In genomic region chr14:13332497-13333306, GRCm38 (mm10) we compare ENCODE assay signal across 16 mouse cellular contexts. TPM values are rescaled to one million over a fixed set of nuclear protein-coding genes. Genes with fewer than 3 reads are reported as not detected.
DNase-seq lines count a peak whose midpoint lies in the region; ATAC-seq lines count a peak whose summit lies in the region.
"Had no signal": no experiment of that assay in that cellular context is flagged by ENCODE, and none has a peak within 500 bp of the region (broad histone marks: within the 10 kb centered on the region; RNA-seq: fewer than 3 reads in every experiment).

No protein-coding gene starts in this region.

- peaks cover 4% of the 10 kb centered on the region; the same call in 1 of the 2 replicates for H3K4me1 ChIP-seq in hindbrain, embryonic 12.5 days
- H3K4me1 ChIP-seq in midbrain, embryonic 13.5 days (replicated peaks), result no peaks in the 10 kb centered on the region; the same call in 1 of the 2 replicates

- 47% methylated on average over 10 of the region's 10 CpGs for WGBS in hindbrain, embryonic 12.5 days
- 61% methylated on average over 10 of the region's 10 CpGs for WGBS in midbrain, embryonic 13.5 days

- H3K4me2 ChIP-seq in hindbrain, embryonic 12.5 days (replicated peaks), result no peak overlapping the region
- no peak overlapping the region for H3K4me2 ChIP-seq in midbrain, embryonic 13.5 days (replicated peaks)
- H3K4me2 ChIP-seq: liver, embryonic 11.5 days had no signal

- no peaks in the 10 kb centered on the region for H3K27me3 ChIP-seq in hindbrain, embryonic 12.5 days
- H3K27me3 ChIP-seq in midbrain, embryonic 13.5 days, result no peaks in the 10 kb centered on the region

- H3K9me3 ChIP-seq in hindbrain, embryonic 12.5 days (replicated peaks), result no peaks in the 10 kb centered on the region
- H3K9me3 ChIP-seq in midbrain, embryonic 13.5 days, result no peaks in the 10 kb centered on the region
- H3K9me3 ChIP-seq: G1E had no signal

- peak; percentile 64 for ATAC-seq in hindbrain, embryonic 12.5 days (ENCODE audit: low FRiP score)
- ATAC-seq in midbrain, embryonic 13.5 days, result peak; percentile 74

- no peak overlapping the region for H3K9ac ChIP-seq in hindbrain, embryonic 12.5 days
- no peak overlapping the region for H3K9ac ChIP-seq in midbrain, embryonic 13.5 days (replicated peaks)

- DNase-seq in retina, postnatal 1 day, result peak; percentile 17
- DNase-seq in retina, embryonic 14.5 days (ENCODE audit: low spot score), result no peak
- no peak for DNase-seq in thymus, postnatal 10 days (ENCODE audit: low spot score in 2 of 2)
- DNase-seq in right cerebral cortex, postnatal 36 days (ENCODE audit: low spot score in 2 of 2), result no peak
- no peak for DNase-seq in ovary, adult 18-20 months (ENCODE audit: low spot score)
- DNase-seq: cerebellum, adult 9-10 months; gastrocnemius, postnatal 25 days; kidney, adult 8-10 months; left cerebral cortex, postnatal 4 days; lung, adult 2 months; lung, postnatal 4 days had no signal

- H3K36me3 ChIP-seq in hindbrain, embryonic 12.5 days, result no peaks in the 10 kb centered on the region
- no peaks in the 10 kb centered on the region for H3K36me3 ChIP-seq in midbrain, embryonic 13.5 days
- H3K36me3 ChIP-seq: G1E had no signal

- no peak overlapping the region for H3K4me3 ChIP-seq in hindbrain, embryonic 12.5 days
- H3K4me3 ChIP-seq in midbrain, embryonic 13.5 days (replicated peaks), result no peak overlapping the region

- no peak overlapping the region for H3K27ac ChIP-seq in hindbrain, embryonic 12.5 days
- no peak overlapping the region for H3K27ac ChIP-seq in midbrain, embryonic 13.5 days

RNA-seq across cellular contexts. Expression of gene Synpr, which starts 48.1 kb away (rescaled TPM):
- polyA plus RNA-seq in hindbrain, embryonic 12.5 days (2016; fragmentation: Nextera tagmentation; extraction: Ambion mirVana), result 22.5 and 27.2 TPM in 2 replicates
- polyA plus RNA-seq in midbrain, embryonic 13.5 days (2015; fragmentation: Nextera tagmentation; extraction: Ambion mirVana), result 13.4 and 19.0 TPM in 2 replicates
- polyA plus RNA-seq: G1E; lung, adult 2 months; small intestine, adult 2 months had no signal
